Mouse (Mus musculus) ES-E14 (cell line): ENCODE results near the gene Nos1ap.

Experiments used
- CHD2 ChIP-seq: IDR thresholded peaks from 2 replicates; pipeline ENCODE4 v1.6.1; 2014; ENCODE audit warnings: mild to moderate bottlenecking, low read depth, low read length, inconsistent platforms
- HCFC1 ChIP-seq: IDR thresholded peaks from 2 replicates; pipeline ENCODE4 v1.6.1; 2012; ENCODE audit warnings: low read length, inconsistent platforms, borderline replicate concordance; ENCODE audit not compliant: insufficient read depth
- ZC3H11A ChIP-seq: IDR thresholded peaks from 2 replicates; pipeline ENCODE4 v1.6.1; 2012; ENCODE audit warnings: low read depth, mild to moderate bottlenecking, inconsistent platforms, low read length, borderline replicate concordance
- ZNF384 ChIP-seq: IDR thresholded peaks from 2 replicates; pipeline ENCODE4 v1.6.1; 2012; ENCODE audit warnings: low read depth, low read length, inconsistent platforms

DNA sequence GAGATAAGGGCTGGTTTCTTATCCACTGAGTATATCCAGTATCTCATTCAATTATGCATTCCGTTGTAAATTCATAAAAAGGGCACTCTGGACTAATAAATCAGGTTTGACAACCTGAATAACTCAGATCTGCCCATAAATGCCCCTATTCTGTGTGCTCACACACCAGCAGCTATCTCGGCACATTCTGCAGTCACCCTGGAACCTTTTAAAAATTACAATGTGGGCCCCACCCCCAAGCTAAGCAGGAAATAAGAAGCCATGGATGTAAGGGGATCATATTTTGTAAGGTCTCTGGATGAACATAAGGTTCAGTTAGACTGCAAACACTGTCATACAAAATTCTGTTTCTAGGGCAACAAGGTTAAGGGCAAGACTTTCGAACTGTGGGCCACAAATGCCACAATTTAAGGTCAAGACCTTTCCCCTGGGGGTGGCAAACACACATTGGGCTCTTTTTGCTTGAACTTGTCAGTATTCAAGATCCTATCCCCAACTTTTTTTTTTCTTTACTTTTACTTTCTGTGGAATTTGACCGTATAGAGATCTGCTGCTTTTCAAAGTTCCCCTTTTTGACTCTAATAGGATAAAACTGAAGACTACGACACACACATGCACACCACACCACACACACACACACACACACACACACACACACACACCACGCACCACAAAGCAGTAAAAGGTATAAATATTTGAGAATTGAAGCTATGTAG, 13.5 kb downstream of the Nos1ap start:
- TF ChIP-seq CHD2 = no peak
- no peak for TF ChIP-seq ZC3H11A
- no peak for TF ChIP-seq HCFC1
- no peak for TF ChIP-seq ZNF384
